Mouse (Mus musculus) C2C12 (cell line): ENCODE measurements around the gene Sart1. TPM values are rescaled to one million over a fixed set of nuclear protein-coding genes. Genes with fewer than 3 reads are reported as not detected.

Experiments used
- H3K27me3 ChIP-seq: one replicate; pipeline ENCODE4 v1.6.1; 2011; ENCODE audit not compliant: control insufficient read depth, insufficient read depth, insufficient read length
- H3K36me3 ChIP-seq: one replicate; pipeline ENCODE4 v1.6.1; 2011; ENCODE audit not compliant: control insufficient read depth, insufficient read depth
- H3K4me3 ChIP-seq: one replicate; pipeline ENCODE4 v1.5.1; 2011; ENCODE audit warnings: mild to moderate bottlenecking, control low read depth; ENCODE audit not compliant: poor library complexity, insufficient read depth, severe bottlenecking
- H3K79me2 ChIP-seq: one replicate; pipeline ENCODE4 v1.6.1; 2011; ENCODE audit not compliant: control insufficient read depth, insufficient read depth
- H3K79me3 ChIP-seq: one replicate; pipeline ENCODE4 v1.6.1; 2011; ENCODE audit warnings: low read depth, control low read depth
- H3ac ChIP-seq: one replicate; pipeline ENCODE3; 2011; ENCODE audit warnings: low read depth; ENCODE audit not compliant: control insufficient read depth, insufficient read length
- CEBPB ChIP-seq: IDR thresholded peaks from one replicate; pipeline ENCODE4 v1.6.1; 2011; ENCODE audit warnings: low read depth, mild to moderate bottlenecking, control low read depth, moderate library complexity
- CTCF ChIP-seq: IDR thresholded peaks from one replicate; pipeline ENCODE4 v1.5.1; 2011; ENCODE audit not compliant: control insufficient read depth, insufficient read depth, insufficient read length
- FOSL1 ChIP-seq: IDR thresholded peaks from one replicate; pipeline ENCODE4 v1.8.0; 2011; ENCODE audit warnings: mild to moderate bottlenecking, low read length; ENCODE audit not compliant: poor library complexity, insufficient read depth, severe bottlenecking
- MAX ChIP-seq: IDR thresholded peaks from one replicate; pipeline ENCODE4 v1.6.1; 2011; ENCODE audit warnings: mild to moderate bottlenecking, control low read depth
- MYOD1 ChIP-seq: IDR thresholded peaks from one replicate; pipeline ENCODE4 v1.6.1; 2011; ENCODE audit warnings: low read depth; ENCODE audit not compliant: control insufficient read depth, insufficient read length
- MYOG ChIP-seq: IDR thresholded peaks from one replicate; pipeline ENCODE4 v1.6.1; 2011; ENCODE audit not compliant: control insufficient read depth, insufficient read length; ENCODE audit errors: extremely low read depth
- USF1 ChIP-seq: IDR thresholded peaks from one replicate; pipeline ENCODE4 v1.6.1; 2011; ENCODE audit warnings: low read depth, mild to moderate bottlenecking, control low read depth, moderate library complexity
- polyA plus RNA-seq: library from polyadenylated mRNA; unstranded; fragments of >200 nt; fragmentation: generic; extraction: Trizol; gene quantifications from one replicate; pipeline ENCODE4 v1.2.1, GENCODE M21; 2012; ENCODE audit warnings: missing spikeins

The Sart1 gene
- polyA plus RNA-seq, 1 experiment, result 68.5 TPM

- Histone ChIP-seq H3K79me2 (peaks cover 68% of the 10 kb centered on the region), H3K27me3 (no peaks in the 10 kb centered on the region), H3K36me3 (peaks cover 47% of the 10 kb centered on the region), H3K4me3 (peak within 1 kb of the TSS; percentile 95), H3ac (peak within 1 kb of the TSS; percentile 94), H3K79me3 (peaks cover 36% of the 10 kb centered on the region)
- TF ChIP-seq USF1, result no peak
- TF ChIP-seq CTCF, result no peak
- TF ChIP-seq MYOG, result no peak
- TF ChIP-seq FOSL1, result no peak
- no peak for TF ChIP-seq CEBPB
- no peak for TF ChIP-seq MYOD1
- TF ChIP-seq MAX, result no peak
These were observed 36.6 kb upstream of the Sart1 start, which contains the start of the genes Drap1 and AI837181 for GRCm38 (mm10) chr19:5424782-5425741. Gene Drap1 (minus strand): TSS chr19:5424979. Gene AI837181 (plus strand): TSS chr19:5425144.

- Histone ChIP-seq H3K79me3 (peaks cover 36% of the 10 kb centered on the region), H3K4me3 (peak overlapping the region; percentile 76), H3K27me3 (no peaks in the 10 kb centered on the region), H3K36me3 (peaks cover 47% of the 10 kb centered on the region), H3K79me2 (peaks cover 68% of the 10 kb centered on the region), H3ac (peak overlapping the region; percentile 94)
- TF ChIP-seq MYOG (no peak), USF1 (no peak), MYOD1 (no peak), CTCF (no peak), FOSL1 (no peak), CEBPB (no peak), MAX (no peak)
These were observed 35.7 kb upstream of the Sart1 start for GRCm38 (mm10) chr19:5424092-5424781.

GRCm38 (mm10) chr19:5423561-5423960 is 35.1 kb upstream of the Sart1 start:
- peaks cover 65% of the 10 kb centered on the region for H3K79me2 ChIP-seq

GRCm38 (mm10) chr19:5422895-5423443 is 34.5 kb upstream of the Sart1 start:
- no peaks in the 10 kb centered on the region for H3K27me3 ChIP-seq
- TF ChIP-seq MAX (no peak), CEBPB (no peak), CTCF (no peak), FOSL1 (no peak), MYOD1 (no peak), MYOG (no peak), USF1 (no peak)
- H3K4me3 ChIP-seq, result no peak overlapping the region
- no peak overlapping the region for H3ac ChIP-seq
- peaks cover 36% of the 10 kb centered on the region for H3K79me3 ChIP-seq
- peaks cover 59% of the 10 kb centered on the region for H3K79me2 ChIP-seq
- peaks cover 47% of the 10 kb centered on the region for H3K36me3 ChIP-seq

More at GRCm38 (mm10) chr19:5423561-5423960, 35.1 kb upstream of the Sart1 start:
- Histone ChIP-seq H3K27me3 (no peaks in the 10 kb centered on the region), H3K36me3 (peaks cover 47% of the 10 kb centered on the region), H3K79me3 (peaks cover 36% of the 10 kb centered on the region), H3K4me3 (peak overlapping the region; percentile 76), H3ac (peak overlapping the region; percentile 94)
- TF ChIP-seq CEBPB, result no peak
- no peak for TF ChIP-seq MAX
- TF ChIP-seq FOSL1, result no peak
- no peak for TF ChIP-seq CTCF

- Histone ChIP-seq H3K79me3 (peaks cover 33% of the 10 kb centered on the region), H3K27me3 (no peaks in the 10 kb centered on the region), H3K4me3 (no peak overlapping the region), H3ac (no peak overlapping the region), H3K36me3 (peaks cover 45% of the 10 kb centered on the region), H3K79me2 (peaks cover 52% of the 10 kb centered on the region)
- TF ChIP-seq MAX (no peak), MYOD1 (no peak), USF1 (no peak), MYOG (no peak), CTCF (no peak), FOSL1 (no peak), CEBPB (no peak)
These were observed 33.8 kb upstream of the Sart1 start for GRCm38 (mm10) chr19:5422267-5422666.
